Mouse (Mus musculus) hindbrain, embryonic 15.5 days (tissue): ENCODE measurements around the gene Zfp106. TPM values are rescaled to one million over a fixed set of nuclear protein-coding genes. Genes with fewer than 3 reads are reported as not detected.

Experiments
- ATAC-seq: fragments of 200-750 bp; cut with Nextera tagmentation; 2 replicates; pipeline ENCODE4 v1.8.0; 2017; ENCODE audit warnings: low read depth, moderate number of reproducible peaks, moderate TSS enrichment; ENCODE audit not compliant: low FRiP score
- H3K27ac ChIP-seq: fragments of 300-500 bp; sonication (generic); replicated peaks from 2 replicates; pipeline ENCODE4 v1.5.1; 2015; ENCODE audit warnings: mild to moderate bottlenecking, inconsistent platforms
- H3K27me3 ChIP-seq: fragments of 300-500 bp; sonication (generic); 2 replicates; pipeline ENCODE4 v1.6.1; 2015; ENCODE audit warnings: control low read depth, inconsistent platforms
- H3K36me3 ChIP-seq: fragments of 300-500 bp; sonication (generic); 2 replicates; pipeline ENCODE4 v1.6.1; 2015; ENCODE audit warnings: control low read depth, inconsistent platforms
- H3K4me1 ChIP-seq: fragments of 300-500 bp; sonication (generic); replicated peaks from 2 replicates; pipeline ENCODE4 v1.6.1; 2015; ENCODE audit warnings: control low read depth, inconsistent platforms
- H3K4me2 ChIP-seq: fragments of 300-500 bp; sonication (generic); 2 replicates; pipeline ENCODE4 v1.6.1; 2015; ENCODE audit warnings: moderate library complexity, mild to moderate bottlenecking, inconsistent platforms
- H3K4me3 ChIP-seq: fragments of 300-500 bp; sonication (generic); 2 replicates; pipeline ENCODE4 v1.5.1; 2015; ENCODE audit warnings: mild to moderate bottlenecking, inconsistent platforms
- H3K9ac ChIP-seq: fragments of 300-500 bp; sonication (generic); 2 replicates; pipeline ENCODE4 v1.6.1; 2015; ENCODE audit warnings: inconsistent platforms
- H3K9me3 ChIP-seq: fragments of 300-500 bp; sonication (generic); 2 replicates; pipeline ENCODE4 v1.6.1; 2016; ENCODE audit warnings: control low read depth, inconsistent platforms
- WGBS: fragments of 180-500 bp; shearing (Covaris S2); methylation state at CpG from one replicate; pipeline ENCODE4 v1.1.7; 2015; 5-methylcytosine and 5-hydroxymethylcytosine counted together
- polyA plus RNA-seq: library from polyadenylated mRNA; unstranded; fragments of >200 nt; fragmentation: Nextera tagmentation; extraction: Ambion mirVana; gene quantifications from 2 replicates; pipeline ENCODE4 v1.2.1, GENCODE M21; 2015

Gene Zfp106
- polyA plus RNA-seq, 1 experiment from 2014 or later, result 39.3 TPM

DNA sequence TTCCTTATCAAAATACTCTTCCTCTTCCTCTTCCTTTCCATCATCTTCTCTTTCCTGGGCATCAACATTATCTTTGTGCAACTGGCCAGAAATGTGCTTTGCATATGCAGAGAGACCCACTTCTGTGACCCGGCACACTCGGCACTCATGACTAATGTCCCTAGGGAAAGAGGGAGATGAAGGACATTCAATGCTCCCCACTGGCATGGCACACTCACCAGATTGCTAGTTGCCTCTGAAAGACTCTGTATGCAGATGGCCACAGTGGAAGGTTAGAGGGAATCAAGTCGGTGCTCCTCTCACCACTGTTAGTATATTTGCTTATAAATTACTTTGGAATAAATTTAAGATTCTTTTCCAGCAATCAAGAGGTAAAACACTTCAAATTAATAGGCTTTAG, 24.3 kb downstream of the Zfp106 start:
- Histone ChIP-seq H3K27me3 (no peaks in the 10 kb centered on the region), H3K36me3 (peaks cover 18% of the 10 kb centered on the region), H3K4me1 (peaks cover 14% of the 10 kb centered on the region), H3K9ac (no peak overlapping the region), H3K9me3 (no peaks in the 10 kb centered on the region), H3K27ac (peak overlapping the region; percentile 69), H3K4me3 (no peak overlapping the region), H3K4me2 (0 out of 2 replicates have a peak overlapping the region, but pooled peaks have one; percentile 7)
- no peak for ATAC-seq
- whole genome bisulfite sequencing, result 29% methylated on average over 3 of the region's 3 CpGs

DNA sequence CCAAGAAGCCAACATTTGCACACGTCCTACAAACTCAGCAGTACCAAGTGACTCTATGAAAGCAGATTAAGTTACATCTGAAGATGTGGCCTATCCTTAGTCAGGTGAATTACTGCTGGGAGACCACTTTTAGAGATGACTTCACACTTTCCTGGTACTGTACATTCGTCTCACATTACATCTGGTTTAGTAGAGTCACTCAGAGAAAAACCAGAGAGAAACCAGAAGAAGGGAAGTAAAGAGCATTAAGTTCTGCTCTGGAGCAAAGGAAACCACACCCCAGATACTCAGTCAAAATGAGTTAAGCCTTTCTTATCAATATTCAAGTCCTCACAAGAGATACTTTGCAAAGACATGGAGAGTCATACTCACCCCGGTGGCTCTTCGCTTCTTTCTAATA, 32.4 kb downstream of the Zfp106 start:
- Histone ChIP-seq H3K36me3 (peaks cover 76% of the 10 kb centered on the region), H3K9ac (no peak overlapping the region), H3K9me3 (no peaks in the 10 kb centered on the region), H3K4me1 (no peaks in the 10 kb centered on the region), H3K4me2 (no peak overlapping the region), H3K27me3 (no peaks in the 10 kb centered on the region), H3K27ac (no peak overlapping the region), H3K4me3 (no peak overlapping the region)
- no peak for ATAC-seq
- 97% methylated on average over 4 of the region's 4 CpGs for WGBS

DNA sequence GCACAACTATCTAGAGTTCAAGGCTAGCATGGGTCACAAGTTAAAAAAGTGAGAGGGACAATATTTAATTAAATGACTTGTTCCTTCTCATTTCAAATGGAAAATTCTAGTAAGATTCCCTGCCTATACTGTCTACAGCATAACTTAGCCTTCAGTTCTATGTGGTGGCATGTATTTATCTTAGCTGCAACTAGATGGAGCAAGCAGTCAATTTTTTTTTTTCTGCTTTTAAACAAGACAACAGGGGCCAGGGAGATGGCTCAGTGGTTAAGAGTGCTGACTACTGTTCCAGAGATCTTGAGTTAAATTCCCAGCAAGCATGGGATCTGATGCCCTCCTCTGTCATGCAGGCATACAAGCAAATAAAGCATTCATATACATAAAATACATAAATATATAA, 34.1 kb downstream of the Zfp106 start:
- H3K4me2 ChIP-seq, result no peak overlapping the region
- no peaks in the 10 kb centered on the region for H3K27me3 ChIP-seq
- H3K27ac ChIP-seq, result no peak overlapping the region
- H3K36me3 ChIP-seq, result peaks cover 82% of the 10 kb centered on the region
- no peak overlapping the region for H3K4me3 ChIP-seq
- no peaks in the 10 kb centered on the region for H3K9me3 ChIP-seq
- H3K9ac ChIP-seq, result no peak overlapping the region
- no peaks in the 10 kb centered on the region for H3K4me1 ChIP-seq
- ATAC-seq, result no peak

DNA sequence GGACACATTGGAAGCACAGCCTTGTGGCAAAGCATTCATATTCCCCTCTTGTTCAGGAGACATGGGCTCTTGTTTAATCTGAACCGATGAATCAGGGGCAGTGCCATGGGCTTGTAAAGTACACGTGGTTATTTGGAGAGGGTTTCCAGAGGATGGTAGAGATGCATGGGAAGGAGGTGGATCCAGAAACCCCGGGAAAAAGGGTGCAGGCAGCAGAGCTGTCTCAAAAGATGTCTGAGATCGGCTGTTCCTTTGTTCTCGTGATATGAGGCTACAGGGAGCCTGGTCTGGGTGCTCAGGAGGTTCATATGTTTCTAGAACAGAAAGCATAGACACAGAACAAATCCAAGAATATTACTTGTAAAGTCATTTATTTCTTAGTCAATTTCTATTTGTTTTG, 36.9 kb downstream of the Zfp106 start:
- no peak for ATAC-seq
- no peaks in the 10 kb centered on the region for H3K27me3 ChIP-seq
- H3K27ac ChIP-seq, result no peak overlapping the region
- H3K4me1 ChIP-seq, result no peaks in the 10 kb centered on the region
- no peaks in the 10 kb centered on the region for H3K9me3 ChIP-seq
- H3K4me2 ChIP-seq, result no peak overlapping the region
- no peak overlapping the region for H3K4me3 ChIP-seq
- H3K9ac ChIP-seq, result no peak overlapping the region
- 92% methylated on average over 5 of the region's 5 CpGs for WGBS
- peaks cover 83% of the 10 kb centered on the region for H3K36me3 ChIP-seq

DNA sequence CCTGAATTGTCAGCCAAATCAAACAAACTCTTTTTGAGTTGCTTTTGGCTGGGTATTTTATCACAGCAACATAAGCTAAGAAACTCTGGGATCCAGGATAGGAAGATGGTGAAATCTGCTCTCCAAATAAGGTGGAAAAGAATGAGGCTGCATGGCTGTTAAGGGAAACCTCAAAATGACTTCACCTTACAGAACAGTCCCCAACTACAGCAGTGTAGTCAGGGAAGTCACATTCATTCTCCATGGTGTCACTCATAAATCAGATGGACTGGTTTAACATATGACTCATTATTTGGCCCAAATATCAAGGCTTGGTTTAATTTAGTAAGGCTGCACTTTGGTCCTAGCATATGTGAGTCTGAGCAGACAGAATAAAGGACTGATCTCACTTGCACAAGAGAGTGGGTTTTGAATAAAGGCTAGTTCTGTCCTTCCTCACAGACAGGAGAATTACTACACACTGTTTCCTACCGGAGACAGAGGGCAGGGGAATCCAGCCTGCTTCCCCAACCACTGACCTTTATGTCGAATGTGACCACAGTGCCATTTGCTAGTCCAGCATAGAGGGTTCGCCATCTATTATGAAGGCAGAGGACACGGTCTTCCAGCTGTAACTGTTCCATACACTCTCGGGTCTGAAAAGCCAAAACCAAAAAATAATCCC, 45.0 kb downstream of the Zfp106 start:
- Histone ChIP-seq H3K9ac (no peak overlapping the region), H3K4me1 (no peaks in the 10 kb centered on the region), H3K4me2 (no peak overlapping the region), H3K4me3 (no peak overlapping the region), H3K36me3 (peaks cover 92% of the 10 kb centered on the region), H3K27me3 (no peaks in the 10 kb centered on the region), H3K27ac (no peak overlapping the region), H3K9me3 (no peaks in the 10 kb centered on the region)
- ATAC-seq, result no peak
- WGBS, result 90% methylated on average over 5 of the region's 5 CpGs

DNA sequence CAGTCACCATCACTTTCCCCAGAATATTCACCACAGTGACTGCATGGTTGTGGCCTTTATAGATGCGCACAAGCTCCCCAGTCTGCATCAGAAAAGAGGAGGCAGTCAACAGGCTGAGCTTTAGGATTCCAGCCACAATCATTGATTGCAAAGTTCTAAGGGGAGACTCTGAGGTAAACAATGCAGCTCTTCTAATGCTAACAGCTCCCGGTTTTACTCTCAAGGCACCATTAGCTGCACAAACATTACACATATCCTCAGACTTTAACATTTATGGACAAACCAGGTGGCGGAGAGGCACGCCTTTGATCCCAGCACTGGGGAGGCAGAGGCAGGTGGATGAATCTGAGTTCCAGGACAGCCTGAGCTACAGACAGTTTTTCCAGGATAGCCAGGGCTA, 49.5 kb downstream of the Zfp106 start:
- no peak for ATAC-seq
- no peak overlapping the region for H3K4me2 ChIP-seq
- H3K36me3 ChIP-seq, result peaks cover 77% of the 10 kb centered on the region
- H3K9ac ChIP-seq, result no peak overlapping the region
- WGBS, result 93% methylated on average over 4 of the region's 4 CpGs
- H3K27ac ChIP-seq, result no peak overlapping the region
- no peaks in the 10 kb centered on the region for H3K4me1 ChIP-seq
- H3K4me3 ChIP-seq, result no peak overlapping the region
- H3K27me3 ChIP-seq, result no peaks in the 10 kb centered on the region
- H3K9me3 ChIP-seq, result no peaks in the 10 kb centered on the region

DNA sequence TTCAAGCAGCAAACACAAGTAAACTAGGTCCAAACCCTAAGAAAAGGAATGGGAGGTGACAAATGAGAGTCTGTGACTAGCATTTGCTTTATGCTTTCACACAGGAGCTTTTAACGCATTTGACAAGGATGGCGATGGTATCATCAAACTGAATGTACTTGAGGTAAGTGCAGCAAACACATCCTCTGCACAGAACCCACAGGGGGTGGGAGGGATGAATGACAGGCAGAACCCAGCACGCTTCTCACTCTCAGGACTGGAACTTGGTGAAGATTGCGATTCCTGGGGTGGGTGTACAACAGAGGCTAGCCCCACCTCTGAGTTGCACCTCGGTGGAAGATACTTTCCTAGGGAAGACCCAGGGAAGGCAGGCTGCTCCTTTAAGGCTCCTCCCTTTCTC, 59.7 kb downstream of the Zfp106 start:
- H3K9me3 ChIP-seq, result no peaks in the 10 kb centered on the region
- H3K9ac ChIP-seq, result no peak overlapping the region
- 81% methylated on average over 5 of the region's 5 CpGs for WGBS
- peaks cover 25% of the 10 kb centered on the region for H3K36me3 ChIP-seq
- no peaks in the 10 kb centered on the region for H3K4me1 ChIP-seq
- H3K4me3 ChIP-seq, result no peak overlapping the region
- H3K4me2 ChIP-seq, result no peak overlapping the region
- no peak overlapping the region for H3K27ac ChIP-seq
- no peaks in the 10 kb centered on the region for H3K27me3 ChIP-seq
- no peak for ATAC-seq

DNA sequence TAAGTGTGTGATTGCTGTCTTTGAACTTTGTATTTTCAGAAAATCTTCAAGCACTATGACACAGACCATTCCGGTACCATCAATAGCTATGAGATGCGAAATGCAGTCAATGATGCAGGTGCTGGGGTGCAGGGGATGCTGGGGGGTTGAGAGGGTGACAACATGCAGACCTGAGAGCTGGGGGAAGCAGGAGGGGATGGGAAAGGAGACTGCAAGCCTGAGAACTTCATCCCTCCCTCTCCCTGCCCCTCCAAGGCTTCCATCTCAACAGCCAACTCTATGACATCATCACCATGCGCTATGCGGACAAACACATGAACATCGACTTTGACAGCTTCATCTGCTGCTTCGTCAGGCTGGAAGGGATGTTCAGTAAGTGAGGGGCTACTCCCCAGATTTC, 60.5 kb downstream of the Zfp106 start:
- no peak overlapping the region for H3K4me3 ChIP-seq

DNA sequence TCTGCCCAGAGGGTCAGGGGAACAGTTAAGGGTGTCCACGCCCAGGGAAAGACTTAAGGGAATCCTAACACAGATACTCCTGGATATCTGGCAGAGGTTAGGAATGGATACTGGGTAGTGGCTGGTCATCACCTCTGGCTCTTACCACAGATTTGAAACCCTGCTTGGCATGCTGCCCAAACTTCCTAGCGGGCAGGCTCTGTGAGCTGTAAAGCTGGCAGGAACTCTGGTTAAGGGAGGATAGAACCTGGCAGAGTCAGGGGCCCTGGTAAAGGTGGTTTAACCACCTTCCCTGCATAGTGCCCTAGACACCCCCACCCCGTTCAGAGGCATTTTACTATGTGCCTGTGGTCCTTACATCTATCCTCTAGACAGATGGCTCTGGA, 61.0 kb downstream of the Zfp106 start:
- WGBS, result 75% methylated on average over 3 of the region's 3 CpGs
- Histone ChIP-seq H3K27me3 (no peaks in the 10 kb centered on the region), H3K4me2 (no peak overlapping the region), H3K27ac (no peak overlapping the region), H3K36me3 (peaks cover 20% of the 10 kb centered on the region), H3K4me1 (no peaks in the 10 kb centered on the region), H3K9me3 (no peaks in the 10 kb centered on the region), H3K9ac (no peak overlapping the region), H3K4me3 (no peak overlapping the region)
- no peak for ATAC-seq

More for the DNA sequence above, 60.5 kb downstream of the Zfp106 start:
- no peaks in the 10 kb centered on the region for H3K4me1 ChIP-seq
- H3K27ac ChIP-seq, result no peak overlapping the region
- peaks cover 23% of the 10 kb centered on the region for H3K36me3 ChIP-seq
- no peaks in the 10 kb centered on the region for H3K9me3 ChIP-seq
- no peak for ATAC-seq
- H3K27me3 ChIP-seq, result no peaks in the 10 kb centered on the region
- H3K4me2 ChIP-seq, result no peak overlapping the region
- WGBS, result 90% methylated on average over 6 of the region's 6 CpGs
- no peak overlapping the region for H3K9ac ChIP-seq

DNA sequence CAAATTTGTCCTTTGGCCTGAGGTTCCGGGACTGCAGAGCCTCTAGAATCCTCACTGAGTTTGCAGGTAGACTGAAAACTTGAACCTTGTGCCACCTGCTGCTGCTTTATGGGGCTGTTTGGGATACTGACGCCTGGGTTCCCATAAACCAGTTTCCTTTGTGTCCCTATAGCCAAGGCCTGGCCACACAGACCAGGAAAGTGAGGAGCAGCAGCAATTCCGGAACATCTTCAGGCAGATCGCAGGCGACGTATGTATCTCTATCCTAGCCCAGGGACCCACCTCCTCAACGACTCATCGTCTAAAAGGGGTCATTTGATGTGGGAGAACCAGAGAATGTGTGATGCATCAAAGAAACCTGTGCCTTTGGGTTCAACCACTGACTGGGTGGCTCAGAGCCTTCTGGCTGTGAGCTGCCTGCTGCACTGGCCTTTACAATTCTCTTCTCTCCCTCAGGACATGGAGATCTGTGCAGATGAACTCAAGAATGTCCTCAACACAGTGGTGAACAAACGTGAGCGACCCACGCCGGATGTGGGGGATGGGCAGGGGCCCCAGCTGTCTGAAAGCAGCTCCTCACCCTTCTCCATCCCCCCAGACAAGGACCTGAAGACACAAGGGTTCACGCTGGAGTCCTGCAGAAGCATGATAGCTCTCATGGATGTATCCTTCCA, 61.6 kb downstream of the Zfp106 start:
- WGBS, result 80% methylated on average over 13 of the region's 13 CpGs
- Histone ChIP-seq H3K9me3 (no peaks in the 10 kb centered on the region), H3K27me3 (no peaks in the 10 kb centered on the region), H3K4me2 (no peak overlapping the region), H3K27ac (no peak overlapping the region), H3K36me3 (peaks cover 20% of the 10 kb centered on the region), H3K4me3 (no peak overlapping the region), H3K9ac (no peak overlapping the region), H3K4me1 (no peaks in the 10 kb centered on the region)
- ATAC-seq, result no peak

DNA sequence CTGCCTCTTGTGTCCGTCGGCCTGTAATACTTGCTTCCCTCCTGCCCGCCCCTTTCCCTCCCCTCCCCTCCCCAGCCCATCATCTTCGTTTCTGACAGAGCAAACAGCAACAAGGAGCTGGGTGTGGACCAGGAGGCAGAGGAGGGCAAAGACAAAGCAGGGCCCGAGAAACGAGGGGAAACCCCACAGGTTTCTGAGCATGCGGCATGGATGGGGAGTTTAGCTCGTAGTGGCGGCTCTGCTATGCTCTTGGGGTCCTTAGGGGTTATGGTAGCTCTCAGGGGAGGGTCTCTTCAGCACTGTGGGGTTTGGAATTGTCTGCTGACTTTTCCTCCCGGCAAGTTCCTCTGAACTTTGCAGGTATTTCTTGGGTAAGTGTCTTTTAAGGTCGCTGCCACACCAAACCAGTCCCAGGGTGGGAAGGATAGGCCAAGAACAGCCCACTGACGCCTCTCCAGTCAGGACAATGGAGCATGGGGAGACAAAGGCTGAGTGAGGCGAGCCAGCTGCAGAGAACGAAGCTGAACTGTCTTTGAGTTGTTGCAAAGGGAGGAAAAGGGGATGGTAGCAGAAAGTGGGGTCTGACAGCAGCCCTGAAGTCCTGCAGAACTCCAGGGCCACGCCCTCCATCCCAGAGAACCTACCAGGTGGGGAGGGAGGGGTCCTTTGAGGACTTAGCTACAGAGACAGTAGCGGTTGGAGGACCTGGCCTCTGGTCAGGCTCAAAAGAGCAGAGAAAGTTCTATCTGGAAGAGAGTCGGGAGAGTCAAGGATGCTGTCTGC, 62.3 kb downstream of the Zfp106 start:
- H3K27me3 ChIP-seq, result no peaks in the 10 kb centered on the region
- no peak overlapping the region for H3K4me3 ChIP-seq
- H3K27ac ChIP-seq, result no peak overlapping the region
- ATAC-seq, result no peak
- WGBS, result 36% methylated on average over 17 of the region's 17 CpGs
- H3K36me3 ChIP-seq, result peaks cover 18% of the 10 kb centered on the region
- no peak overlapping the region for H3K4me2 ChIP-seq
- no peak overlapping the region for H3K9ac ChIP-seq
- H3K4me1 ChIP-seq, result no peaks in the 10 kb centered on the region
- H3K9me3 ChIP-seq, result no peaks in the 10 kb centered on the region

DNA sequence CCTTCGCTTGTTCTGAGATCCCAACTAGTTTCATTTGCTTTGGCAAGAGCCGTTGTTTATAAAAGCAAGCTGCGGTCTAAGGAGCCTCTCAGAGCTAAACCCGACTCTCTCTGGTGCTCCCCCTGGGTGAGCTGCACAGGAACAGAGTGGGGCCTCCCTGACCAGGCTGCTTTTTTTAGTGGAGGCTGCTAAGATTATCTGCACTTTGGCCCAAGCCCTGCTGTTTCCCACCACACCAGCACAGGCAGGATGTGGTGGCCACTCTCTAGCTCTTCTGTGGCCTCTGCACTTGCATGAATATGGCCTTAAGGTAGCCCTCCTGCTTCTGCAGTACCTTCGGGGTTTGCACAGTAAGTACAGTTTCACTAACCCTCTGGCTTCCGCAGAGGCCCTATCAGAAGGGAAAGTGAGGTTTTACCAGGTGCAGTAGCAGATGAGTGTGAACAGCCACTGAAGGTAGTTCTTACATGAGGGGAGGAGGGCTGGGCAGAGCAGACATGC, 63.6 kb downstream of the Zfp106 start:
- Histone ChIP-seq H3K4me2 (no peak overlapping the region), H3K36me3 (peaks cover 6% of the 10 kb centered on the region; the same call in 1 of the 2 replicates), H3K4me1 (no peaks in the 10 kb centered on the region), H3K27me3 (no peaks in the 10 kb centered on the region), H3K27ac (no peak overlapping the region), H3K9ac (no peak overlapping the region), H3K4me3 (no peak overlapping the region), H3K9me3 (no peaks in the 10 kb centered on the region)
- WGBS, result 83% methylated on average over 6 of the region's 6 CpGs
- no peak for ATAC-seq
